Mouse (Mus musculus): ENCODE results near the gene Micall1.

- no peak for TF ChIP-seq FLI1 (IDR thresholded peaks at IDR 0.05; ENCODE audit: low read length)
- TF ChIP-seq GATA1 (IDR thresholded peaks at IDR 0.05; ENCODE audit: borderline replicate concordance, low read length): no peak
These were observed 29.1 kb upstream of the Micall1 start for GRCm38 (mm10) chr15:79079567-79079966.
